Mouse (Mus musculus): ENCODE measurements at regions not wholly inside any gene's neighbourhood (a gene's known extent, or its start where the extent isn't known, plus 50 kb on each side); places are given as distances from the start of the nearest gene placed in this dataset.

GRCm38 (mm10) chr13:113500373-113500990, 117.9 kb downstream of the Snx18 start:
- Histone ChIP-seq H3K9me3 (replicated peaks; ENCODE audit: low read length) (no peaks in the 10 kb centered on the region), H3K4me2 (ENCODE audit: low read length) (no peak overlapping the region), H3K4me1 (replicated peaks; ENCODE audit: insufficient read depth, low read length) (no peaks in the 10 kb centered on the region; the same call in 1 of the 2 replicates), H3K4me3 (replicated peaks; ENCODE audit: low read depth, low read length) (no peak overlapping the region), H3K9ac (ENCODE audit: low read depth, low read length) (no peak overlapping the region), H3K36me3 (ENCODE audit: insufficient read depth, low read length) (no peaks in the 10 kb centered on the region), H3K27ac (no peak overlapping the region), H3K27me3 (ENCODE audit: insufficient read depth, low read length) (no peaks in the 10 kb centered on the region)
- no peak for TF ChIP-seq CTCF (IDR thresholded peaks at IDR 0.05; ENCODE audit: low read depth)
- 72% methylated on average over 3 of the region's 3 CpGs for WGBS
- ATAC-seq (replicated peaks; ENCODE audit: low FRiP score, low read depth) (peak; percentile 66; the same call in 1 of the 2 replicates), DNase-seq (ENCODE audit: low spot score) (peak; percentile 87)

GRCm38 (mm10) chr13:113499079-113499710, 119.2 kb downstream of the Snx18 start:
- H3K27ac ChIP-seq, result peak overlapping the region; percentile 54
- H3K9me3 ChIP-seq (replicated peaks; ENCODE audit: low read length), result no peaks in the 10 kb centered on the region
- 64% methylated on average over 6 of the region's 6 CpGs for WGBS
- DNase-seq (ENCODE audit: low spot score), result peak; percentile 62
- H3K4me1 ChIP-seq (replicated peaks; ENCODE audit: insufficient read depth, low read length), result no peaks in the 10 kb centered on the region; the same call in 1 of the 2 replicates
- TF ChIP-seq CTCF (IDR thresholded peaks at IDR 0.05; ENCODE audit: low read depth), result no peak
- no peak overlapping the region for H3K4me2 ChIP-seq (ENCODE audit: low read length)
- no peak for ATAC-seq (replicated peaks; ENCODE audit: low FRiP score, low read depth)
- no peak overlapping the region for H3K4me3 ChIP-seq (replicated peaks; ENCODE audit: low read depth, low read length)
- no peaks in the 10 kb centered on the region for H3K36me3 ChIP-seq (ENCODE audit: insufficient read depth, low read length)
- H3K27me3 ChIP-seq (ENCODE audit: insufficient read depth, low read length), result no peaks in the 10 kb centered on the region
- no peak overlapping the region for H3K9ac ChIP-seq (ENCODE audit: low read depth, low read length)

GRCm38 (mm10) chr13:113495595-113496285, 122.6 kb downstream of the Snx18 start:
- Histone ChIP-seq H3K36me3 (ENCODE audit: insufficient read depth, low read length) (no peaks in the 10 kb centered on the region), H3K27me3 (ENCODE audit: insufficient read depth, low read length) (no peaks in the 10 kb centered on the region), H3K4me2 (ENCODE audit: low read length) (no peak overlapping the region), H3K9ac (ENCODE audit: low read depth, low read length) (no peak overlapping the region), H3K4me3 (replicated peaks; ENCODE audit: low read depth, low read length) (no peak overlapping the region), H3K4me1 (replicated peaks; ENCODE audit: insufficient read depth, low read length) (no peaks in the 10 kb centered on the region; the same call in 1 of the 2 replicates), H3K9me3 (replicated peaks; ENCODE audit: low read length) (no peaks in the 10 kb centered on the region), H3K27ac (peak overlapping the region; percentile 36; the same call in 1 of the 2 replicates)
- DNase-seq (ENCODE audit: low spot score), result peak; percentile 72
- TF ChIP-seq CTCF (IDR thresholded peaks at IDR 0.05; ENCODE audit: low read depth), result no peak
- ATAC-seq (replicated peaks; ENCODE audit: low FRiP score, low read depth), result no peak
- WGBS, result 50% methylated on average over 5 of the region's 5 CpGs

DNA sequence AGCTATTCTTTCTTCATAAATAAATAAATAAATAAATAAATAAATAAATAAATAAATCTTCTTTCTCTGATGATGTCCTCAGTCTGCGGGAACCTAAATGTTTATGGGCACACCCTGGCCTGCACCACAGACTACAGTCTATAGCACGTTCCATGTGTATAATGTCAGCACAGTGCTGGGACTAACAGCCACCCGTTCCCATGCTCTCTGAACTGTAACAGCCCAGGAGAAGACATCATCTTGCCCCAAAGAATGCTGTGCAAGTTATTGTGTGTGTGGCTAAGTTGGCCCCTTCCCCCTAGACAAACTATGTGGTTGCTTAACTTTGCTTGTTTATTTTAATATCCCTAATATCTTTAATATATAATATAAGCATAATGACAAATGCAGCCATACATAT, 123.2 kb downstream of the Snx18 start:
- no peak overlapping the region for H3K27ac ChIP-seq
- no peak overlapping the region for H3K9ac ChIP-seq (ENCODE audit: low read depth, low read length)
- H3K36me3 ChIP-seq (ENCODE audit: insufficient read depth, low read length), result no peaks in the 10 kb centered on the region
- no peak for TF ChIP-seq CTCF (IDR thresholded peaks at IDR 0.05; ENCODE audit: low read depth)
- ATAC-seq (replicated peaks; ENCODE audit: low FRiP score, low read depth) (no peak), DNase-seq (ENCODE audit: low spot score) (no peak)
- H3K9me3 ChIP-seq (replicated peaks; ENCODE audit: low read length), result no peaks in the 10 kb centered on the region
- H3K4me3 ChIP-seq (replicated peaks; ENCODE audit: low read depth, low read length), result no peak overlapping the region
- 70% methylated on average over 3 of the region's 3 CpGs for WGBS
- no peak overlapping the region for H3K4me2 ChIP-seq (ENCODE audit: low read length)
- no peaks in the 10 kb centered on the region; the same call in 1 of the 2 replicates for H3K4me1 ChIP-seq (replicated peaks; ENCODE audit: insufficient read depth, low read length)
- H3K27me3 ChIP-seq (ENCODE audit: insufficient read depth, low read length), result no peaks in the 10 kb centered on the region

GRCm38 (mm10) chr13:113494688-113495087, 123.7 kb downstream of the Snx18 start:
- 65% methylated on average over 5 of the region's 5 CpGs for WGBS

DNA sequence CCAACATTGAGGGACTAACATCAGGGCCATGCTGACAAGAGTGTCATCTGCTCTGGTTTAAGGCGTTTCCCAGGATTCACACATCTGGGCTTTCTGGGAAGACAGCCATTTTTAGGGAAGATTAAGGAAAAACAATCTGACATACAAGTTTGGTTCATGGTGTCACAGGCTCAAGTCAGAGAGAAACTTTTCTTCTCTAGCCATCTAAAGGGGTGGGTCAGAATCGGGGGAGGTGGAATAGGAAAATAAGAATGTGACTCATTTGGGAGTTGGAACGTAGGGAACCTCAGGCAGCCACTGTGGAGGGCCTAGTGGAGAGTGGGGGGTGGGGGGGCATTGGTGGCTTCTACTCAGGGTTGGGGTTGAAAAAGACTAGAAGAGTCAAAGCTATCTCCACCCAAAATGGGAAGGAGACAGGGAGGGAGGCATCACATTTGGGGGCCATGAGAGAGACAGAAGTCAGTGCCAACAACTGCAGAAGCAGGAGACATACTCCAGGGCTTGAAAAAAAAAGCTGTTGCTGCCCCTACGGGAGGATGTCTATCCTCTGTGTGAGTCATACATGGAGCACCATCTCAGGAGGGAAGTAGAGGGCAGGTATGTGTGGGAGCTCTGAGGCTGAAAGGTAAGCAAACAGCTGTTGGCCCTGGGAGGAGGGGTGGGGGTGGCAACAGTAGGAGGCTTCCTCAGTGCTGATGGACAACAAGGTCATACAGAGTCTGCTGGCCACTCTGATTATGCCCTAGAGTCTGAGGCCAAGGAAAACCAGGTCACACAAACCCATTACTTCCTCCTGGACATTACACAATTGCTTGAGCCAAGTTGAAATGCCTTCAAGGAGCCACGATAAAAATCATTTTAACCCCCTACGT, 128.2 kb downstream of the Snx18 start:
- DNase-seq (ENCODE audit: low spot score), result no peak

More at GRCm38 (mm10) chr13:113494688-113495087, 123.7 kb downstream of the Snx18 start:
- ATAC-seq (replicated peaks; ENCODE audit: low FRiP score, low read depth), result no peak
- H3K27me3 ChIP-seq (ENCODE audit: insufficient read depth, low read length), result no peaks in the 10 kb centered on the region
- no peaks in the 10 kb centered on the region for H3K36me3 ChIP-seq (ENCODE audit: insufficient read depth, low read length)
- no peaks in the 10 kb centered on the region for H3K9me3 ChIP-seq (replicated peaks; ENCODE audit: low read length)
- no peak overlapping the region for H3K27ac ChIP-seq
- no peak for TF ChIP-seq CTCF (IDR thresholded peaks at IDR 0.05; ENCODE audit: low read depth)
- H3K4me2 ChIP-seq (ENCODE audit: low read length), result no peak overlapping the region
- H3K4me3 ChIP-seq (replicated peaks; ENCODE audit: low read depth, low read length), result no peak overlapping the region
- H3K4me1 ChIP-seq (replicated peaks; ENCODE audit: insufficient read depth, low read length), result no peaks in the 10 kb centered on the region; the same call in 1 of the 2 replicates
- H3K9ac ChIP-seq (ENCODE audit: low read depth, low read length), result no peak overlapping the region
- DNase-seq (ENCODE audit: low spot score), result no peak

More for the DNA sequence above, 128.2 kb downstream of the Snx18 start:
- WGBS, result 59% methylated on average over 6 of the region's 6 CpGs
- Histone ChIP-seq H3K36me3 (ENCODE audit: insufficient read depth, low read length) (no peaks in the 10 kb centered on the region), H3K9ac (ENCODE audit: low read depth, low read length) (no peak overlapping the region), H3K9me3 (replicated peaks; ENCODE audit: low read length) (no peaks in the 10 kb centered on the region), H3K4me2 (ENCODE audit: low read length) (no peak overlapping the region), H3K27me3 (ENCODE audit: insufficient read depth, low read length) (no peaks in the 10 kb centered on the region), H3K4me3 (replicated peaks; ENCODE audit: low read depth, low read length) (no peak overlapping the region), H3K4me1 (replicated peaks; ENCODE audit: insufficient read depth, low read length) (no peaks in the 10 kb centered on the region), H3K27ac (no peak overlapping the region)
- no peak for TF ChIP-seq CTCF (IDR thresholded peaks at IDR 0.05; ENCODE audit: low read depth)
- ATAC-seq (replicated peaks; ENCODE audit: low FRiP score, low read depth), result no peak
